Mouse (Mus musculus): ENCODE results near the gene Olfr638.

DNA sequence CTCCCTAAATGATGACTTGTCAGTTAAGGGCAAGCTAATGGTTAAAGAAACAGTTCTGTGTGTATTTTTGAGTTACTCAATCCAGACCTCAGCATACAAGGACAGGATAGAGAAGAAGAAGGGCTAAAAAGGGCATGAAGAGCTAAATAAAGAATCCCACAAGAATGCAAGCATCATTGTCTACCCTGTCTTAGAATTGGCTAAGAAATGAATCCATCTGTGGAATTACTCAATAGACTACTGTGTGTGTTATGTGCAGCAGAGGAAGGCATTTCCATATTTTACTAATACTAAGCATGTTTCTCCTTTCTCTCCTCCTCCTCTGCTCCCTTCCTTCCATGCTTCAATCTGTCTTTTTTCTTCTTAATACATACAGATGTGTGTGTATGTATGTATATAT is 578 bp downstream of the Olfr638 start:
- TF ChIP-seq GATA1 (IDR thresholded peaks at IDR 0.05; ENCODE audit: low read length) (no peak), TAL1 (IDR thresholded peaks at IDR 0.05; ENCODE audit: low read length) (no peak)

Data from erythroblast, embryonic 14.5 days (primary cell).